Mouse (Mus musculus): ENCODE results near the gene Apoc1. TPM values are rescaled to one million over a fixed set of nuclear protein-coding genes. Genes with fewer than 3 reads are reported as not detected.

The Apoc1 gene
- polyA plus RNA-seq, 1 experiment, result not detected

- Histone ChIP-seq H3K4me1 (ENCODE audit: control insufficient read depth, insufficient read depth, low read length) (no peaks in the 10 kb centered on the region), H3K27ac (ENCODE audit: insufficient read depth, low read length) (no peak overlapping the region), H3K4me3 (ENCODE audit: insufficient read depth, low read length) (no peak overlapping the region)
- TF ChIP-seq POLR2A (IDR thresholded peaks at IDR 0.05; ENCODE audit: low read depth, low read length), result no peak
- TF ChIP-seq CTCF (IDR thresholded peaks at IDR 0.05; ENCODE audit: borderline replicate concordance, insufficient read depth, low read length), result no peak
These were observed 15.8 kb downstream of the Apoc1 start for GRCm38 (mm10) chr7:19676662-19677061.

DNA sequence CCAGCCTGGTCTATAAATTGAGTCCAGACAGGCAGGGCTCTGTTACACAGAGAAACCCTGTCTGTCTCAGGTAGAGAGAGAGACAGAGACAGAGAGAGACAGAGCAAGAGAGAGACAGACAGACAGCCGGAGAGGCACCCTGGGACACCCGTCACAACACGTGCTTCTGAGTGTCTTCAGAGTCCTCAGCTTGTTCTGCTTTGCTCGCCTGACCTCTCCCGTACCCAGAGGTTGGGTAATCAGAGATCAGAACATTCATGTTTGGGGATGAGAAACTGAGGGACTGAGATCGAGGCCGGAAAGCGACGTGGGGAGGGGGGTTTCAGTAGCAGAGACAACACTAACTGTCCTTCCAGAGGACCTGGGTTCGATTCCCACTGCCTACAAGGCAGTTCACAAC lies 16.6 kb downstream of the Apoc1 start:
- no peaks in the 10 kb centered on the region for H3K4me1 ChIP-seq (ENCODE audit: control insufficient read depth, insufficient read depth, low read length)
- TF ChIP-seq CTCF (IDR thresholded peaks at IDR 0.05; ENCODE audit: borderline replicate concordance, insufficient read depth, low read length) (no peak), POLR2A (IDR thresholded peaks at IDR 0.05; ENCODE audit: low read depth, low read length) (no peak)
- H3K4me3 ChIP-seq (ENCODE audit: insufficient read depth, low read length), result no peak overlapping the region
- H3K27ac ChIP-seq (ENCODE audit: insufficient read depth, low read length), result no peak overlapping the region

GRCm38 (mm10) chr7:19673083-19673699 lies 19.3 kb downstream of the Apoc1 start:
- H3K27ac ChIP-seq (ENCODE audit: insufficient read depth, low read length), result no peak overlapping the region
- H3K4me3 ChIP-seq (ENCODE audit: insufficient read depth, low read length), result no peak overlapping the region
- TF ChIP-seq POLR2A (IDR thresholded peaks at IDR 0.05; ENCODE audit: low read depth, low read length) (no peak), CTCF (IDR thresholded peaks at IDR 0.05; ENCODE audit: borderline replicate concordance, insufficient read depth, low read length) (no peak)
- no peaks in the 10 kb centered on the region for H3K4me1 ChIP-seq (ENCODE audit: control insufficient read depth, insufficient read depth, low read length)

- TF ChIP-seq CTCF (IDR thresholded peaks at IDR 0.05; ENCODE audit: borderline replicate concordance, insufficient read depth, low read length) (no peak), POLR2A (IDR thresholded peaks at IDR 0.05; ENCODE audit: low read depth, low read length) (no peak)
- Histone ChIP-seq H3K27ac (ENCODE audit: insufficient read depth, low read length) (no peak overlapping the region), H3K4me1 (ENCODE audit: control insufficient read depth, insufficient read depth, low read length) (no peaks in the 10 kb centered on the region), H3K4me3 (ENCODE audit: insufficient read depth, low read length) (no peak overlapping the region)
These were observed 20.9 kb downstream of the Apoc1 start for GRCm38 (mm10) chr7:19671511-19671910.

DNA sequence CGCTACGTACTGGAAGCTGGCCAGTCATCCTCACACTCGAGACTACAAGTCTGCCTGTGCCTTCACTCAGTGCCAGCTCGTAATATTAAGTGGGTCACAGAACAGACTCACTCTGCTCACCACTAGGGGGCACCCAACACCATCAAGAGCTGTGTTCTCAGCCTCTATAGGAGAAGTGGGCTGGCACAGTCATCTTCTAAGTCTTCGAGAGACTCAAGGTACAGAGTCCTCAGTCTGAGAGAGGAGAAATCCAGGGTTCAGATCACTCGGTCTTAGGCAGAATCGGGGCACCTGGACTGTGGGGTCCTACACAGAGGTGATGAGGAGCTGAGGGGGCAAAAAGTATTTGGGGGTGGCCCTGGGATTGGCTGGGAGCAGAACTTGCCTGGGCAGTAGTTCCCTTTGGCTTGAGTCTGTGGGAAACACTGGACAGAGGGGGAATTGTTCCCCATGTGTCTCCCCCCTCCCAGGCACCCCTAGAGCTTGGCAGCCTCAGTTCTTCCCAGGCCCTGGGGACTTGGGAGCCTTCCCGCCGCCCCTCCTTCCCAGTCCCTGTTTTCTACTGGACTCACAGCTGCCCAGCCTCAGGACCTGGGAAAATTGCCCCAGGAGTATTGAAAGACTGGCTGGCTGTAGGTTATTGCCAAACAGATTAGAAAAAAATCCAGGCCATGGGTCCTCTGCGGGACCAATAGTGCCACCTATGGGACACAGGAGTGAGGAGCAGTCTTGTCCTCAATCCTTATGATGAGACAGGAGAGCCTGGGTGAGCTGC lies 23.3 kb downstream of the Apoc1 start:
- Histone ChIP-seq H3K27ac (ENCODE audit: insufficient read depth, low read length) (no peak overlapping the region), H3K4me3 (ENCODE audit: insufficient read depth, low read length) (no peak overlapping the region), H3K4me1 (ENCODE audit: control insufficient read depth, insufficient read depth, low read length) (no peaks in the 10 kb centered on the region)
- TF ChIP-seq POLR2A (IDR thresholded peaks at IDR 0.05; ENCODE audit: low read depth, low read length) (no peak), CTCF (IDR thresholded peaks at IDR 0.05; ENCODE audit: borderline replicate concordance, insufficient read depth, low read length) (peak; percentile 80; the same call in 1 of the 2 replicates)

DNA sequence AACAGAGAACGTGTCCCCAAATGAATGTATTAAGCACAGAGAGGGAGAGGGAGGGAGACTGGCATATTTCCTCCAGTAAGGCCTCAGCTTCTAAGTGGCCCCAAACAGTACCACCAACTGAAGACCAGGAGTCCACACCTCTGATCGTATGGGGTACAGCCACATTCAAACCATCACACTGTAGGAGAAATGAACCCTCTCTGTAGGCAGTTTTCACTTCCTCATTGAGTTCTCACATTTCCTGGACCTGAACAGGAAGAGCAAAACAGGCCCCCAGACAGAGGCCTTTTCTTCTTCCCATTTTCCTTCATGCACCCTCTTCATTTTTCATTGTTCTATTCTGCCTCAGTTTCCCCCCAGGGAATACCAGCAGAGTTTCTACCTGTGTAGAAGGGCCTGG lies 25.0 kb downstream of the Apoc1 start:
- Histone ChIP-seq H3K4me1 (ENCODE audit: control insufficient read depth, insufficient read depth, low read length) (no peaks in the 10 kb centered on the region; the same call in 1 of the 2 replicates), H3K27ac (ENCODE audit: insufficient read depth, low read length) (no peak overlapping the region), H3K4me3 (ENCODE audit: insufficient read depth, low read length) (no peak overlapping the region)
- TF ChIP-seq CTCF (IDR thresholded peaks at IDR 0.05; ENCODE audit: borderline replicate concordance, insufficient read depth, low read length) (no peak), POLR2A (IDR thresholded peaks at IDR 0.05; ENCODE audit: low read depth, low read length) (no peak)

DNA sequence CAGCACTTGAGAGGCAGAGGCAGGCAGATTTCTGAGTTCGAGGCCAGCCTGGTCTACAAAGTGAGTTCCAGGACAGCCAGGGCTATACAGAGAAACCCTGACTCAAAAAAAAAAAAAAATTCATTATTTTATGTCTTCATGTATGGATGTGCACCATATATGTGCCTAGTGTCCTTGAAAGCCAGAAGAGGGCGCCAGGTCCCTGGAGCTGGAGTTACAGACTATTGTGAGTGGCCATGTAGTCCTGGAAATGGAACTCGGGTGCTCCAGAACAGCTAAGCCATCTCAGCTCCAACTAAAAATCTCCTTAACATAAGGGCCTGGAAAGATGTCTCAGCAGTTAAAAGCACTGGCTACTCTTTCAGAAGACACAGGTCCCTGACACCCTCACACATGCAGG lies 25.7 kb downstream of the Apoc1 start:
- TF ChIP-seq CTCF (IDR thresholded peaks at IDR 0.05; ENCODE audit: borderline replicate concordance, insufficient read depth, low read length) (no peak), POLR2A (IDR thresholded peaks at IDR 0.05; ENCODE audit: low read depth, low read length) (no peak)
- H3K27ac ChIP-seq (ENCODE audit: insufficient read depth, low read length), result no peak overlapping the region
- no peaks in the 10 kb centered on the region; the same call in 1 of the 2 replicates for H3K4me1 ChIP-seq (ENCODE audit: control insufficient read depth, insufficient read depth, low read length)
- H3K4me3 ChIP-seq (ENCODE audit: insufficient read depth, low read length), result no peak overlapping the region

- TF ChIP-seq CTCF (IDR thresholded peaks at IDR 0.05; ENCODE audit: borderline replicate concordance, insufficient read depth, low read length) (no peak), POLR2A (IDR thresholded peaks at IDR 0.05; ENCODE audit: low read depth, low read length) (peak; percentile 69)
- Histone ChIP-seq H3K4me3 (ENCODE audit: insufficient read depth, low read length) (peak within 1 kb of the TSS; percentile 88), H3K4me1 (ENCODE audit: control insufficient read depth, insufficient read depth, low read length) (no peaks in the 10 kb centered on the region; the same call in 1 of the 2 replicates), H3K27ac (ENCODE audit: insufficient read depth, low read length) (peak within 1 kb of the TSS; percentile 97)
These were observed 27.3 kb downstream of the Apoc1 start, which contains the start of gene Clptm1 for GRCm38 (mm10) chr7:19664955-19665841. Clptm1 (minus strand) TSS chr7:19665033.

- H3K4me3 ChIP-seq (ENCODE audit: insufficient read depth, low read length), result peak overlapping the region; percentile 88
- TF ChIP-seq POLR2A (IDR thresholded peaks at IDR 0.05; ENCODE audit: low read depth, low read length) (no peak), CTCF (IDR thresholded peaks at IDR 0.05; ENCODE audit: borderline replicate concordance, insufficient read depth, low read length) (no peak)
- H3K4me1 ChIP-seq (ENCODE audit: control insufficient read depth, insufficient read depth, low read length), result no peaks in the 10 kb centered on the region; the same call in 1 of the 2 replicates
These were observed 28.0 kb downstream of the Apoc1 start for GRCm38 (mm10) chr7:19664455-19664954.

More at GRCm38 (mm10) chr7:19664455-19664954, 28.0 kb downstream of the Apoc1 start:
- H3K27ac ChIP-seq (ENCODE audit: insufficient read depth, low read length), result no peak overlapping the region
